Mouse (Mus musculus) lung, embryonic 16.5 days (tissue): ENCODE data around the gene Inpp5f. TPM values are rescaled to one million over a fixed set of nuclear protein-coding genes. Genes with fewer than 3 reads are reported as not detected.
A peak's percentile ranks its signal among the peaks of the same experiment; 100 is the strongest.

Source experiments
- ATAC-seq: fragments of 200-750 bp; cut with Nextera tagmentation; 2 replicates; pipeline ENCODE4 v1.8.0; 2017; ENCODE audit warnings: low read depth, mild to moderate bottlenecking, moderate library complexity
- H3K27ac ChIP-seq: fragments of 300-500 bp; sonication (generic); 2 replicates; pipeline ENCODE4 v1.5.1; 2014; ENCODE audit warnings: mild to moderate bottlenecking, control low read depth, low read length
- H3K27me3 ChIP-seq: fragments of 300-500 bp; sonication (generic); 2 replicates; pipeline ENCODE4 v1.6.1; 2014; ENCODE audit warnings: low read depth, low read length, mixed read lengths; ENCODE audit not compliant: control insufficient read depth, insufficient read depth
- H3K36me3 ChIP-seq: fragments of 300-500 bp; sonication (generic); 2 replicates; pipeline ENCODE4 v1.6.1; 2014; ENCODE audit warnings: low read length; ENCODE audit not compliant: control insufficient read depth, insufficient read depth
- H3K4me1 ChIP-seq: fragments of 300-500 bp; sonication (generic); replicated peaks from 2 replicates; pipeline ENCODE4 v1.6.1; 2014; ENCODE audit warnings: low read length, mixed read lengths; ENCODE audit not compliant: control insufficient read depth, insufficient read depth
- H3K4me2 ChIP-seq: fragments of 300-500 bp; sonication (generic); 2 replicates; pipeline ENCODE4 v1.6.1; 2014; ENCODE audit warnings: low read depth, low read length, control low read depth
- H3K4me3 ChIP-seq: fragments of 300-500 bp; sonication (generic); 2 replicates; pipeline ENCODE4 v1.5.1; 2014; ENCODE audit warnings: mild to moderate bottlenecking, low read length, control low read depth
- H3K9ac ChIP-seq: fragments of 300-500 bp; sonication (generic); 2 replicates; pipeline ENCODE4 v1.6.1; 2014; ENCODE audit warnings: low read length, control low read depth
- H3K9me3 ChIP-seq: fragments of 300-500 bp; sonication (generic); 2 replicates; pipeline ENCODE4 v1.6.1; 2016; ENCODE audit warnings: low read length; ENCODE audit not compliant: control insufficient read depth
- WGBS: fragments of 180-500 bp; shearing (Covaris S2); extraction: QIAGEN DNeasy Blood & Tissue Kit; methylation state at CpG from one replicate; pipeline ENCODE4 v1.1.7; 2014; 5-methylcytosine and 5-hydroxymethylcytosine counted together
- polyA plus RNA-seq: library from polyadenylated mRNA; unstranded; fragments of >200 nt; fragmentation: Nextera tagmentation; extraction: Ambion mirVana; gene quantifications from 2 replicates; pipeline ENCODE4 v1.2.1, GENCODE M21; 2015

Gene Inpp5f
- polyA plus RNA-seq, 1 experiment from 2014 or later, result 16.2 TPM

- Histone ChIP-seq H3K36me3 (peaks cover 7% of the 10 kb centered on the region; the same call in 1 of the 2 replicates), H3K27me3 (no peaks in the 10 kb centered on the region; the same call in 1 of the 2 replicates), H3K4me3 (peak overlapping the region; percentile 82), H3K4me1 (peaks cover 16% of the 10 kb centered on the region), H3K4me2 (peak overlapping the region; percentile 88), H3K9ac (peak overlapping the region; percentile 98), H3K27ac (no peak overlapping the region), H3K9me3 (no peaks in the 10 kb centered on the region)
- 2% methylated on average over 15 of the region's 15 CpGs for WGBS
- ATAC-seq, result no peak
These were observed 128.0 kb downstream of the Inpp5f start for GRCm38 (mm10) chr7:128739116-128739461.

- Histone ChIP-seq H3K27ac (peak overlapping the region; percentile 90), H3K4me2 (peak overlapping the region; percentile 88), H3K36me3 (peaks cover 6% of the 10 kb centered on the region; the same call in 1 of the 2 replicates), H3K9ac (peak overlapping the region; percentile 98), H3K4me1 (peaks cover 18% of the 10 kb centered on the region), H3K27me3 (no peaks in the 10 kb centered on the region; the same call in 1 of the 2 replicates), H3K9me3 (no peaks in the 10 kb centered on the region), H3K4me3 (peak overlapping the region; percentile 82)
- peak; percentile 53 for ATAC-seq
- WGBS, result under 1% methylated on average over 54 of the region's 80 CpGs
These were observed 128.5 kb downstream of the Inpp5f start for GRCm38 (mm10) chr7:128739462-128740277.

- WGBS, result under 1% methylated on average over 32 of the region's 35 CpGs
- Histone ChIP-seq H3K9ac (peak within 1 kb of the TSS; percentile 98), H3K27me3 (no peaks in the 10 kb centered on the region; the same call in 1 of the 2 replicates), H3K4me1 (peaks cover 18% of the 10 kb centered on the region), H3K4me3 (peak within 1 kb of the TSS; percentile 82), H3K36me3 (peaks cover 4% of the 10 kb centered on the region; the same call in 1 of the 2 replicates), H3K27ac (peak within 1 kb of the TSS; percentile 90), H3K4me2 (peak within 1 kb of the TSS; percentile 88), H3K9me3 (no peaks in the 10 kb centered on the region)
- peak; percentile 90 for ATAC-seq
These were observed 129.2 kb downstream of the Inpp5f start, which contains the start of gene Mcmbp for GRCm38 (mm10) chr7:128740334-128740733. Mcmbp (minus strand) TSS chr7:128740495.

- Histone ChIP-seq H3K4me1 (peaks cover 24% of the 10 kb centered on the region), H3K27ac (no peak overlapping the region), H3K4me2 (peak overlapping the region; percentile 73), H3K27me3 (no peaks in the 10 kb centered on the region; the same call in 1 of the 2 replicates), H3K9me3 (no peaks in the 10 kb centered on the region), H3K36me3 (no peaks in the 10 kb centered on the region; the same call in 1 of the 2 replicates), H3K9ac (no peak overlapping the region; the same call in 1 of the 2 replicates), H3K4me3 (peak overlapping the region; percentile 98)
- no peak for ATAC-seq
- 65% methylated on average over 2 of the region's 2 CpGs for WGBS
These were observed 132.8 kb downstream of the Inpp5f start for GRCm38 (mm10) chr7:128743898-128744297.

GRCm38 (mm10) chr7:128744684-128745485 is 133.8 kb downstream of the Inpp5f start, which contains the start of gene Sec23ip:
Sec23ip (plus strand) TSS chr7:128744943.
- peak within 1 kb of the TSS; percentile 71 for H3K27ac ChIP-seq
- H3K4me2 ChIP-seq, result peak within 1 kb of the TSS; percentile 73
- H3K27me3 ChIP-seq, result no peaks in the 10 kb centered on the region; the same call in 1 of the 2 replicates
- peak within 1 kb of the TSS; percentile 95 for H3K9ac ChIP-seq
- H3K36me3 ChIP-seq, result peaks cover under 1% of the 10 kb centered on the region
- ATAC-seq, result peak; percentile 85
- H3K4me3 ChIP-seq, result peak within 1 kb of the TSS; percentile 98
- H3K9me3 ChIP-seq, result no peaks in the 10 kb centered on the region
- peaks cover 22% of the 10 kb centered on the region for H3K4me1 ChIP-seq
- WGBS, result under 1% methylated on average over 55 of the region's 55 CpGs

Other genes starting within 250 kb of the Inpp5f start
- gene Rgs10, start 192.6 kb upstream of the Inpp5f start, polyA plus RNA-seq, result 42.9 and 45.9 TPM in 2 replicates
- gene Tial1, start 149.6 kb upstream of the Inpp5f start, polyA plus RNA-seq, result 26.8 and 27.1 TPM in 2 replicates
- 24.0 and 26.3 TPM in 2 replicates for gene Bag3, start 87.7 kb upstream of the Inpp5f start, polyA plus RNA-seq
- gene Mcmbp, start 129.2 kb downstream of the Inpp5f start, polyA plus RNA-seq, result 58.7 and 62.4 TPM in 2 replicates
- gene Sec23ip, start 133.6 kb downstream of the Inpp5f start, polyA plus RNA-seq, result 35.6 and 41.0 TPM in 2 replicates